Mouse (Mus musculus): ENCODE data around the gene Pax7. TPM values are rescaled to one million over a fixed set of nuclear protein-coding genes. Genes with fewer than 3 reads are reported as not detected.

Gene Pax7
- not detected in 2 replicates for polyA plus RNA-seq (2012; rRNA removed)

DNA sequence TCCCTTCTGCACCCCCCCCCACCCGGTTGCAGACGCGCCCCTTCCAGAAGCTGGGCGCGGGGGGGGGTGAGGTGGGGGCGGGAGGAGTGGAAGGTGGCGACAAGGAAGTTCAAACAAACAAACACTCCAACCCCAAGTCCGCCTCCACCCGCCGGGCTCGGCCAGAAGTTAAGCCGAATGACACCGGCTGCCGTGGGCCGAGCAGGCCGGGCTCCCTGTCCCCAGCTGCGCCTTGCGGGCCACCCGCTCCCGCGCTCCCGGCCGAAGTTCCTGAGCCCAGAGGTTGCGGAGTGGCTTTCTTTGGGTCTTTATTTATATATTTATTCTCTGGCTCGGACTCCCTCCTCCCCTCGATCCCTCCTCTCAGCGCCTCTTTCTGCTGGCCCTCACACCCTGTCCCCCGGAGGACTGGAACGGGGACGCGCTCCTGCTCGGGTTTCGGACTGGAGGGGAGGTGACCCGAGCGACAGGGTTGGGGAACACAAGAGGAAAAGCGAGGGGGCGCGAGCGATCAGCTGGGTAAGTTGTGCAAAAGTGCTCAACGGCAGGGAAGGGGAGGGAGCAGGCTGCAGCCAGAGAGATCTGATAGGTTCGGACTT is at the start of gene Pax7:
Gene Pax7, minus strand, starts transcription at position 493 of the 599 bp plus-strand sequence.
- no peak for DNase-seq (ENCODE audit: low spot score)

DNA sequence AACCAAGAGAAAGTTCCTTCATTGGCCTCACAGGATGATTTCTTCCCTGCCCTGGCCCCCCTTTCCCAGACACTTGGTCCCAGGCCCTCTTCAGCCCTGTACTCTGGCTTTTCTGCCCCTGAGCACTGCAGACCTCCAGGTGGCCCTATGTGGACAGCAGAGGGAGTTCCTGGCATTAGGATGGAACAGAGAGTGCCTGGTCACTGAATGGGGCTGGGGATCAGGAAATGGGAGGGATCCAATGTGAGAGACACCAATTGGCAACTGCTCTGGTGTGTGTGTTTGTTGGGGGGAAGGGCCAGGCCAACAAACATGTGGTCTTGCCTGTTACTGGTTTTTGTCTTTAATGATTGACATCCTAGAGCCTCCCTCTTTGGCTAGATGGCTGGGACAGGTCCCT is 48.5 kb upstream of the Pax7 start:
- DNase-seq (ENCODE audit: low spot score): no peak

DNA sequence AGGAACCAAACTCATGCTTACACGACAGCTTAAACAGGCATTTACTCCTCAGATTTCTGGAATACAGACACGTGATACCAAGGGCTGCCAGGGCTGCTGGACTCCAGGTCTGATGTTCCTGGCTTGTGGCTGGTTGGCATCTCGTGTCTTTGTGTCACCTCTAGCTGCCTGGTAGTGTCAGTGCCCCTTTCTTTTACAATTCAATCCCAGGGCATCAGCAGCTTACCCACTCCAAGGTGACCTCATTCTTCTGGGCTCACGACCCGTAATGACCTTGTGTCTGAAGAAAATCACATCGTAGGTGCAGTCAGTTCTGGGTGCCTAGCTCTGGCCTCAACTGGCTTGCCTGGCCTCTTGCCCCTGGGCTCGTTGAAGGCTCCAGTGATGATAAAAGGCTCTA is 46.0 kb upstream of the Pax7 start:
- no peak for DNase-seq (ENCODE audit: low spot score)

DNA sequence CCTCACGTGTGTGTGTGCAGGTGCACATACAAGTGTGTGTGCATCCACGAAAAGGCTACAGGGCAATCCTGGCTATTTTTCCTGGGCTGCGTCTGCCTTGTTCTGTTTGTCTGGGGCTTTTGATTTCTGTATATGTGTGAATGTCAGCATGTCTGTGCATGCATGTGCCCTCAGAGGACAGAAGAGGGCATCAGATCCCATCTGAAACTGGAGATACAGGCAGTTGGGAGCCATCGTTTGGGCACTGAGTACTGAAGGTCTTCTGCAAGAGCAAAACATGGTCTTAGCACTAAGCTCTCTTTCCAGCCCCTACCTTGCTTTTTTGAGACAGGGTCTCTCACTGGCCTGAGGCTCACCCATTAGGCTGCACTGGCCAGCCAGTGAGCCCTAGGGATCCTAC is 45.1 kb upstream of the Pax7 start:
- no peak for DNase-seq (ENCODE audit: low spot score)

DNA sequence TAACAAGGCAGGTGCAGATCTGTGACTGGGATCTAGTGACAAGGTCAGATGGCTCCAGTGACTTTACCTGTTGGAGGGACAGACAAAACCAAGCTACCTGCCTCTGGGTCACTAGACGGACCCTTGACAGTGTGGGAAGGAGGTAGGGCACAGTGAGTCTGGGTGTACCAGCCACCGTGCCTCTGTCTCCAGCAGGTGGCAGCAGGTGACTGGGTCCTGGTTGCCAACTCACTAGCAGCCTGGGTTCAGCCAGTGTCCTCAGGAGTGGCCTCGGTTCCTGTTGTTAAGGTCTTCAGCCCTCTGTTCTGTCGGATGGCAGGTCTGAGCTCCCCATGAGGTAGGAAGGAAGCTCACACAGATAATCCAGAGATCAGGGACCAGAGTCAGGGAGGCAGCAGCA is 43.9 kb upstream of the Pax7 start:
- peak; percentile 45 for DNase-seq (ENCODE audit: low spot score)

DNA sequence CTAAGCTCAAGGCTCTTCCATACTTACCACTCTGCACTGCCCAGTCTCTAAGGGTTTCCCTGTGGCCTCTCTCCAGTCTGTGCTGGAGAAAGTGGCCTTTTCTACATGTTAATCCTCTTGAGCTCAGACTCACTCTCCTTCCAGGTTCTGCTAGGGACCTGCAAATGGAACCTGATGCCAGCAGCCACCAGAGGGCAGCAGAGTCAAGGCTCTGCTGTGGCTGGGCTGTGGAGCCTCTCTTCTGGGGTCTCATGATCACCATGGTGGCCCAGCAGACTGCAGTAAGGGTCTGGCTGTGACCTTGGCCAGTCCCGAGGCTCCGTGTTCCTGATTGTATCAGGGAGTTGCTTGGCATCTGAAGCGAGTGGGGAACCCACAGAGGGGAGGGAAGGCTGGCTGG is 39.3 kb upstream of the Pax7 start:
- DNase-seq (ENCODE audit: low spot score): no peak

DNA sequence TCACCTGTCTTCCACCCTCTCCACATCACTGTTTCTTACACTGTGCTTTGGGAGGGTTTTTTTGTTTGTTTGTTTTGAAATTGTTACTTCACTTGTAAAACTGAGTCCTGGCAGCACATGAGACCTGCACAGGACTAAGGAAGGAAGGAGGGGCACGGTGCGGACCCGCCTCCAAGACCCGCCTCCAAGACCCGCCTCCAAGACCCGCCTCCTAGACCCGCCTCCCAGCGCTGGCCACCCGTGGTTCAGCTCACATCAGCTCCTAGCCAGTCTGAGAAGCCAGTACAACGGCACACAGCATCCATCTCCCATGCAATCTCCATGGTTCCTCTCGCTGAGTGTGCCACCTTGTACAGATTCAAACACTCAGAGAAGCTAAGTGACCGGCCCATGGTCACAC is 38.4 kb upstream of the Pax7 start:
- no peak for DNase-seq (ENCODE audit: low spot score)

DNA sequence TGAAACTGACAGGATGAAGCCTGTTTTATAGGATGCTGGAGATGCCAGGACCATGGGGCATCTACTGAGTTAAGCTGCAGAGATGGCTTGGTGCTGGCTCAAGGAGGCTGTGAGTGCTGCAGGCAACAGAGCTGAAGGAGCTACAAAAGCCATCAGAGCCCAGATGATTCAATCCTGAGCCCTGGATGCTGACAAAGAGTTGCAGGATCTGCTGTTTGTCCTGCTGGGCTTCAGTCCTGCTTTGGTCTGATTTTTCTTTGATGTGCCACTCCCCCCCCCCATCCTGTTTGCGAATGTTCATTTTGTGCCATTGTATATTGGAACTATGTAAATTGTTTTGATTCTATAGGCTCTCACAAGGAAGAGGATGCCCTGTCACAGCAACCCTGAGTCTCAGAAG is 29.9 kb upstream of the Pax7 start:
- no peak for DNase-seq (ENCODE audit: low spot score)

DNA sequence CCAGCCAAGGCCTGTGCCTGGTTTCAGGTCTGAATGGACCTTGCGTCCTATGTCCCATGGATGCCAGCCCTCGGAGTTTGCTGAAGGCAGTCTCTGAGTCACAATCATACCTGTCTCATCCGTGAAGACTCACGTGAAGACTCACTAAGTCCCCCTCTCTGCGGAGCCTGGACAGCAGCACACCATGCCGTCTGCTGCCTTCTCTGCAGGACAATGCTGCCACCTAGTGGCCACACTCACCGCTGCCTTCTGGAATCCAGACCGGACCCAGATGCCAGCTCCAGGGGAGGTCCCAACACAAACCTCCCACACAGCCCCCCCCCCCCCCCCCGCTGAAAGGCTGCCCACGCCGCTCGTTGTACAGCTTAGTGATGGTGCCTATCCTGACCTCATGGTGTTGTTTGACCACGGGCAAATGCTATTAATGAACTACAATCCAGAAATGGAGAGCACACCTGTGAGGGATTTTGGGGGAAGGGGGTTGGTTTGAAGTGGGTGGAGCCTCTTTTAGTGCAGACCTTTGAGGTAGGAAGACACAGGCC is 25.4 kb upstream of the Pax7 start:
- DNase-seq (ENCODE audit: low spot score): peak; percentile 77

DNA sequence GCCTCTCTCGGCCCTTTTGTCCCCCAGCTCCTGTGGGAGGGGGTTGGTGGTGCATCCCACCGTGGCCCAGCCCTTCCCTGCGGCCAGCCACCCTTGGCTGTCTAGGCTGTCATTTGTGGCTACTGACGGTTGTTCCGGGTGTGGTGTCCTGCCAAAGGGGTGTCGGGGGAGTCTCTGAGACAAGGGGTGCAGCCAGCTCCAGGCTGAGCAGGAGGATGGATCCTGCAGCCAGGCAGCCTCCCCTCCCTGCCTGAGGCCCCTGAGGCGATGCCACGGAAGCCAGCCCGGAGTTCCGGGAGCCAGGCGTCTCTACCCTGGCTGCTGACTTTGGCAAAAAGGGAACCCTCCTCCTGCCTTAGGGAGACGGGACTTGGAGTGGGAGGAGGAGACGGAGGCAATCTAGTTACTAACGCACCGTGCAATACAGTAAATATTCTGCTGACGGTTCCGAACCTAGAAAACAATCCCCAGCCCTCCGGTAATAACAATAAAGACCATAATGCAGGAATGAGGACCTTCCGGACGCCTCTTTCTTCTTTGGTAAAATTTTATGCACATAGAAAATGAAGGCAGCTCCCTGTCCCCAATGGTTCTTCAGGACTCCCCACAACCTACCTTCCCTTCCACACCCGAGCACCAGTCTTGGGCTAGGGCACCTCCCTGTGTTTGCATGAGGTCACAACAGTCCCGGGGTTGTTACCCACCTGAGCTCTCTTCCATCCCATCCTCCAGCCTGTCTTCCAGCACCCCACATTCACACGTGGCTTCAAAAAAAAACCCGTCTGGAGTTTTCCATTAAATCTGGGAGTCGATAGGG is 19.1 kb upstream of the Pax7 start:
- DNase-seq (ENCODE audit: low spot score): no peak

DNA sequence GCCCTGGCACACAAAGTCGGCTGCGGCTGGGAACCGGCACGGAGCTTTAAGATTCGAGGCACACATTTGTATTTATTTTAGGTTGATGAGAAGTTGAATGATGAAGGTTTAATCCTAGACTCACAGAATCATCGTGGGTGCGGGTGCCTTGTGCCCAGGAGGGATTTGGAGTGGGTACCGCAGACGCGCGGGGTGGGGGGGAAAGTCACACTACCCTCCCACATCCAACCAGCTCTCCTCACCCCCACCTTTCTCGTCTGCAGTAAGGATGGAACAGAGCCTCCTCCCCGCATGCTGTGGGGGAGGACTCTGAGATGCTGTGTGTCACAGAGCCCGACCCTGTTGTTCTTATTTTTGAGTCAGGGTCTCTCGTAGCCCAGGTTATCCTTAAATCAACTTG is 18.1 kb upstream of the Pax7 start:
- DNase-seq (ENCODE audit: low spot score): no peak

DNA sequence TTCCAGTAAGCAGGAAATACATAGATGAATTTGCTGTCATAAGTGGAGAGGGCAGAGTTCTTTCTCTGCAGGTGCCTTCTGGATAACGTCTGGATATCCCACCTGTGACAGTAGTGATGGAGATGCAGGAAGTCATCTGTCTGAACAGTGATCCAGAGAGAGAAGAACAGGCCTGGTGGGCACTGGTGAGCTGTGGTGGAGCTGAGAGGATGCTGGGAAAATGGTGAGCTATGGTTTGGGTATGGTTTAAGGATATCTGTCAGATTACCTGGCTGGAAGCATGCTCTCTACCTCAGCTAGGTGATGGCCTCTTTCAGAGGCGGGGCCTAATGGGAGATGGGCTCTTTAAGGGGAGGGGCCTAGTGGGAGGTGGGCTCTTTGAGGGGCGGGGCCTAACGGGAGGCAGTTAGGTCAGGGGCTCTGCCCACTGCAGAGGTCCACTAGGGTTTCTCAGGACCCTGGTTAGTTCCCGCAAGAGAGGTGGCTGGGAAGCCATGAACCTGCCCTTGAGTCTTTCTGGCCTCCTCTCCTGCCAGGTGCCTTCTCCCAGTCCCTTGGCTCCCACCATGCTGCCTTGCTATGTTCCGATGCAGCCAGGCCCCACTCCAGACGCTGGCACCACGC is 17.3 kb upstream of the Pax7 start:
- no peak for DNase-seq (ENCODE audit: low spot score)

DNA sequence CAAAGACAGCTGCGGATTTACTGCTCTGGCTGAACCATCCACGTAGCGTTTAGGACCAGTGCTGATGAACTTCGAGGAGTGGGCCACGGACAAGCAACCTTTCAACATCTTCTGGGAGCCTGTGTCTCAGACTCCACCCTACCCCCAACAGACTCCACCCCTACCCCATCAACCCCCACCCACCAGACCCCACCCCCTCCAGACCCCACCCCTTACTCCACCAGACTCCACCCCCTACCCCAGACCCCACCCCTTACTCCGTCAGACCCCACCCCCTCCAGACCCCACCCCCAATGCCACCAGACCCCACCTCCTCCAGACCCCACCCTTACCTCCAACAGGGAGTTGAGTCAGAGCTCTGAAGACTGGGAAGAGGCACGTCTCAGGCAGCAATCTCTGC is 10.1 kb upstream of the Pax7 start:
- DNase-seq (ENCODE audit: low spot score): no peak

DNA sequence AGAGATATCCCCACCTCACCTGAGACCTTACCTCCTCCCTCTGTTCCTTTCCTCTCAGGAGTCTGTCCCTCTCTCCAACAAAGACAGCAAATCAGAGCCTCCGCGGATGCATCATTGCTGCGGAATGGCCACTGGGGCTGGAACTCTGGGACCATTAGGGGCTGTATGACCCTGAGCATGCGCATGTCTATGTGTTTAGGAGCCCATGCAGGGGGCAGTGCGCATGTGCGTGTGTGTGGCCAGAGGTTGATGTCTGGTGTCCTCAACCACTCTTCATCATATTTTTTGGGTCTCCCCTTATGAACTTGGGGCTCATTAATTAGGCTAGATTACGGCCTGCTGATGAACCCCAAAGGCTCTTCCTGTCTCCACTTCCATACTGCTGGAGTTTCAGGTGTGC is 9.6 kb upstream of the Pax7 start:
- DNase-seq (ENCODE audit: low spot score): no peak

DNA sequence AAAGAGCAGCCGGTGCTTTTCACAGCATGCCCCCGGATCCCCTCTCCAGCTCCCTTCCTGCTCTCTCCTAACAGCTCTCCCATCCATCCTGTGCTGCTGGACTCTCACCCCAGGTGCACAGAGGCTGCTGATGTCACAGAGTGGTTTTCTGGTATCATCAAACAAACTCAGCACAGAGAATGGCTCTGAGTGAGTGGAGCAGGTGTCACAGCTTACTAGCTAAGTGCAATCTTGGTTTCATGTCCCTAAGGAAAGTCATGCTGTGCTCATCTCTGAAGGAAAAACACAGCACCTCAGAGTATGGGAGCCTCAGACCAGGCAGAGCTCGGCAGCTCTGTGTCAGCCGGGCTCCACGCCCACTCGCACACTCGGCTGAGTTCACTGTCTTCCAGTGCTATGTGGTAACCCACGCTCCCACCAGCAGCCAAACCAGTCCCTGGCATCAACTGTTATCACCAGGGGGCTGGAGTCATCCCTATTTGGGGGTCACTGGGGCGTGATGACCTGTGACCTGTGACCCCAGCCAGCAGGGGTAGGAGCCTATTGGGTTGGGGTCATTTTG is 7.7 kb upstream of the Pax7 start:
- DNase-seq (ENCODE audit: low spot score): no peak

DNA sequence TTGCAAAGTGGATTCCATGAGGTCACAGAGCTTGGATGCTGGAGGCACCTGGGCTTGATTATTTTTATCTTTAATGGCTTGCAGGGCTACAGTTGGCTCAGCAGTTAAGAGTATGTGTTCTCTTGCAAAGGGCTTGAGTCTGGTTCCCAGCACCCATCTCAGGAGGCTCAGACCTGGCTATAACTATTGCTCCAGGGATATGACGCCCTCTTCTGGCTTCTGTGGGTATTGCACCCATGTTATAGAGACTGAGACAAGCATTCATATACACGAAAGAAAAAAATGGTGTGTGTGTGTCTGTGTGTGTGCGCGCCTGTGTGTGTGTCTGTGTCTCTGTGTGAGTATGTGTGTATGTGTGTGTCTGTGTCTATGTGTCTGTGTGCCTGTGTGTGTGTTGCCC is 7.1 kb upstream of the Pax7 start:
- DNase-seq (ENCODE audit: low spot score): no peak

DNA sequence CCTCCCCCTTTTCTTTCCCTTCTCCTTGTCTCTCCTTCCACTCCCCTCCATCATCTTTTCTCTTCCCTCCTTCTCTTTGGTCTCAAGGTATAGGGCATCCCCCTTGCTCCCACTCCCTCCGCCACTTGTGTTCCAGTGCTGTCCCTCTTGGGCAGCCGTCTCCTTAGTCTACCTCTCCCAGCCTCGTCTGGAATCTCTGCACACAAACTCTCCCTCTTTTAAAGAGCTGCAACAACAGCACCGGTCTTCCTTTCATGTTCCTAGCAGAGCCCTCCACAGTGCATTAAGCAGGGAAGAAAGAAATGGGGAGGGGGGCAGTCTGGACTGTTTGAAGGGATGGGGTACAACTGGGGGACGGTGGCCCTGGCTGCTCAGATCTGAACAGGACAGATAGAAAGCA is 3.4 kb upstream of the Pax7 start:
- DNase-seq (ENCODE audit: low spot score): no peak

DNA sequence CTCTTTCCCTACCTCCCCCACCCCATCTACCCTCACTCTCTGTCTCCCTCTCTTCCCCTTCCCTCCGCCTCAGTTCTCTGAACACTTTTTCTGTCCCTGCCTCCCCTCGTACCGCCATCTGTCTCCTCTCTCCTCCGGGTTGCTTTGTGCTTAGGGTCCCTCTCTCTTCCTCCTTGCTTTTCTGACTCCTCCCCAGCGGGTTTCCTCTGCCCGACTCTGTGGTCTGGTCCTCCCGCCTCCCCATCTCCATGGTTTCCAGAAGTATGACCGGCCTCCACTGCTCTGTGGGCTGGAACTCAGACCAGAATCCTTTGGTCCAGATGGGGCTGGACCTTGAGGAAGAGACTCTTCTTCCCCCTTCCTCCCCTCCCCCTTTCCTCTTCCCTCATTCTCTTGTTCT is 2.9 kb upstream of the Pax7 start:
- DNase-seq (ENCODE audit: low spot score): no peak

DNA sequence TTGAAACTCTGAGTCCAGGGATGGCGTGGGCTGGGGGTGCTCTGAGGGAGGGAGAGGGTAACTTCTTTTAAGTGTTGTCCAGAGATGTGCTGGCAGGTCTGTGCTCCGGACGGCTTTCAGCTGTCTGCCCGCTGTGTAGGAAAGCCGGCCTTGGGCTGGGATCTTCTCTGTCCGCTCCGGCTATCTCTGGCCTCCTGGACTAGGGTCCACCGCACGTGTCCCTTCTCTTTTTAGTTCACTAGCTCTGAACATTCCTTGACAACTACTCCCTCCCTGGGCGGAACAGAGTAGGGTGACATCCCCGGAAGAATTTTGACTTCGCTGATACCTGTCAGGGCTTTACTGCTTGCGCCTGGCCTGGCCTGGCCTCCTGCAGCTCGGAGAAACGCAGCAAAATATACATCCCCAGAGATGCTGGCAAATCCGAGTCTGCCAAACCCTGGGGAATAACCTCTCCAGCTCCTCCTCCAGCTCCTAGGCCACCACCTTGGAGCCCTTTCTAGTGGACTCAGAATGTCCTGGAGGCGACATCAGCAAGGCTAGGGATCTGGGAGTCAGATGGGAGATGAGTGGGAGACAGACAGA is 581 bp upstream of the Pax7 start:
- DNase-seq (ENCODE audit: low spot score): no peak

DNA sequence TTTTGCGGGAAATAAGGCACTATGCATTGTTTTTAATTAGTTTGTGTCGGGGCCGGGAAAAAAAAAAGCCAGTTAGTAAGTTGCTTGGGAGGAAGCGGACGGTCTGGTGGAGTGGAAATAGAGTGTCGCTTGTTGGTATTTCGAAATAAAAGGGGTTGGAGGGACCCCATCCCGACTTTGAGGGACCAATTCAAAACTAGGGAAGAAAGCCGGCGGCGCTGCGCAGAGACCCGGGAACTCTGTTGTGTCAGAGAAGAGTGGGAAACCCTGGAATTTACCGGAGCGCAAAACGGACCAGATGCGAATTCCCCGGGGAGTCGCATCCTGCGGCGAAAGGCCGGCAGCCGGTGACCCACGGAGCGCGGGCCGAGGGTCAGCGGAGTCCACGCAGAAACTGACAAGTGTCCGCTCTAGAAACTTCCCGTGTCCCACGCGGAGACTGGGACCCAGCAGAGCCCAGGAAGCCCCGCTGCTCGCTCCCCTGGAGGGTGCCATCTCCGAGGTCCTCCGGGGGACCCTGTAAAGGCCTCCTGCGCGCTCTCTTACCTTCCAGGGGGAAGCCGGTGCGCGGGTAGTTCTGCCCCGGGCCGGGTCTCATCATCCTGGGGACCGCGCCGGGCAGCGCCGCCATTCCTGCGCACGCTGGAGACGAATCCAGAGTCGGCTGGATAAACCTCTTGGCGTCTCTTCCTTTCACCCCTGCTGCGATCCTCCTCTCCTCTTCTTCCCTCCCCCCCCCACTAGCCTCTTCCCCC is 870 bp downstream of the Pax7 start:
- DNase-seq (ENCODE audit: low spot score): no peak

DNA sequence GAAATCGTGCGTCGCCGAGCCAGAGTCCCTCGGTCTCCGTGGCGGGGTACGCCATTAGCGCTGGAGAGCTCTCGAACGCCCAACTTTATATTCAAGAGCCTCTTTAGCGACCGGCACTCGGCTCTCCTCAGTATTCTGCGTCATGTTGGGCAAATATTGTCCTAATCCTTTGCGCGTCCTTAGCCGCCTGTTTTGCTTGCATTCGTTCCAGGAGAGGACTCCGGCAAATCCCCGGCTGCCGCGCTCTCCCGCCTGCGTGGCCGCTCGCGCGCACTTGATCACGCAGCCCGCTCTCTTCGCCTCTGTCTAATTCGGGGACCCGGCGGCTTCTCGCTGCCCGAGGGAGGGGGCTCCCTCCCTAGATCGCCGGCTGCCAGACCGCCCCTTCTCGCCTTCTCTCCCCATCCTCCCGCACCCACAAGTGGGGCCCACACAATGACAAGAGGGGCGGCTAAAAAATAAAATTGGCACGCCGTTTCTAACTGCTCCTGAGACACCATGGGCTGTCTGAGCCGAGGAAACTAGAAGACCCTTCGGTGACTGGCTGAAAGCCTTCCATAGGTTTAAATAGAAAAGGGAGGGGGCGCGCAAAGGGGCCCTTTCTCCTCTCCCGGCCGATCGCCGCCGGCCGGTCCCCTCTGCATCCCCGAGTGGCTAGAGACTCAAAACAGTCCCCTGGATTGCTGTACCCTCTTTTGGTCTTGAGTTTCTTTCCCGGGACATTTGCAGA is 1.7 kb downstream of the Pax7 start:
- no peak for DNase-seq (ENCODE audit: low spot score)

Data from urinary bladder, adult 2 months (tissue).